Mouse (Mus musculus) embryonic fibroblast, embryonic 13.5 days (primary cell): ENCODE measurements at regions not wholly inside any gene's neighbourhood (a gene's known extent, or its start where the extent isn't known, plus 50 kb on each side); places are given as distances from the start of the nearest gene placed in this dataset.

Source experiments
- H3K27ac ChIP-seq: 2 replicates; pipeline ENCODE4 v1.5.1; 2012; ENCODE audit warnings: low read length, control low read depth, inconsistent platforms; ENCODE audit not compliant: insufficient read depth
- H3K4me1 ChIP-seq: 2 replicates; pipeline ENCODE4 v1.6.1; 2011; ENCODE audit warnings: low read length; ENCODE audit not compliant: control insufficient read depth, insufficient read depth
- H3K4me3 ChIP-seq: 2 replicates; pipeline ENCODE4 v1.5.1; 2011; ENCODE audit warnings: mild to moderate bottlenecking, control low read depth, low read length; ENCODE audit not compliant: insufficient read depth
- CTCF ChIP-seq: IDR thresholded peaks from 2 replicates; pipeline ENCODE4 v1.5.1; 2011; ENCODE audit warnings: mild to moderate bottlenecking, control low read depth, low read length, moderate library complexity, borderline replicate concordance; ENCODE audit not compliant: insufficient read depth
- POLR2A ChIP-seq: IDR thresholded peaks from 2 replicates; pipeline ENCODE4 v1.6.1; 2011; ENCODE audit warnings: low read depth, mild to moderate bottlenecking, control low read depth, low read length, moderate library complexity

GRCm38 (mm10) chr3:51003506-51004170, 220.6 kb upstream of the Noct start:
- Histone ChIP-seq H3K27ac (no peak overlapping the region), H3K4me1 (no peaks in the 10 kb centered on the region; the same call in 1 of the 2 replicates), H3K4me3 (no peak overlapping the region)
- TF ChIP-seq CTCF, result no peak
- no peak for TF ChIP-seq POLR2A

GRCm38 (mm10) chr3:51004216-51004615, 220.0 kb upstream of the Noct start:
- H3K4me3 ChIP-seq, result no peak overlapping the region
- no peaks in the 10 kb centered on the region; the same call in 1 of the 2 replicates for H3K4me1 ChIP-seq
- no peak overlapping the region for H3K27ac ChIP-seq
- TF ChIP-seq POLR2A, result no peak
- no peak for TF ChIP-seq CTCF

GRCm38 (mm10) chr3:51009098-51009497, 215.1 kb upstream of the Noct start:
- TF ChIP-seq POLR2A, result no peak
- TF ChIP-seq CTCF, result no peak
- H3K4me1 ChIP-seq, result no peaks in the 10 kb centered on the region; the same call in 1 of the 2 replicates
- no peak overlapping the region for H3K27ac ChIP-seq
- H3K4me3 ChIP-seq, result no peak overlapping the region

- Histone ChIP-seq H3K27ac (no peak overlapping the region), H3K4me3 (no peak overlapping the region), H3K4me1 (no peaks in the 10 kb centered on the region)
- TF ChIP-seq CTCF, result no peak
- TF ChIP-seq POLR2A, result no peak
Observed at GRCm38 (mm10) chr3:51019650-51020346, 204.4 kb upstream of the Noct start.

DNA sequence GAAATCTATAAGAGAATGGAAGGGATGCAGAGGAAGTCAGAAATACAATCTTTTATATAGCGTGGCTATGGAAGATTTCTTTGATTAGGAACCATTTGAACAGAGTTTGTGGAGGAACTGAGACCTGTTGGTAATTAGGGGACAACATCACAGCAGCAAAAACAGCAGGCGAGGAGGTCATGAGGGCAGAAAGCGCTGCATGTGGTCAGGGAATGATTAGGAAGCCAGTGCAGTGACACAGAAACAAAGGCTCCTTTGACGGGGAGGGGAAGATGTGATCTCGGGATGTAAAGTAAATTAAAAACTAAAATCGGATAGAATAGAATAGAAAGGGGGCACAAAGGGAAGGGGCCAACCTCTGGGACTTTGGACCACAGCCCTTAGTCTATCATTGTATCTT, 199.6 kb upstream of the Noct start:
- Histone ChIP-seq H3K27ac (no peak overlapping the region), H3K4me3 (no peak overlapping the region), H3K4me1 (no peaks in the 10 kb centered on the region)
- TF ChIP-seq CTCF (no peak), POLR2A (no peak)

- no peak overlapping the region for H3K27ac ChIP-seq
- TF ChIP-seq CTCF, result peak; percentile 41; the same call in 1 of the 2 replicates
- no peak for TF ChIP-seq POLR2A
Observed at GRCm38 (mm10) chr3:51031821-51032220, 192.4 kb upstream of the Noct start.

DNA sequence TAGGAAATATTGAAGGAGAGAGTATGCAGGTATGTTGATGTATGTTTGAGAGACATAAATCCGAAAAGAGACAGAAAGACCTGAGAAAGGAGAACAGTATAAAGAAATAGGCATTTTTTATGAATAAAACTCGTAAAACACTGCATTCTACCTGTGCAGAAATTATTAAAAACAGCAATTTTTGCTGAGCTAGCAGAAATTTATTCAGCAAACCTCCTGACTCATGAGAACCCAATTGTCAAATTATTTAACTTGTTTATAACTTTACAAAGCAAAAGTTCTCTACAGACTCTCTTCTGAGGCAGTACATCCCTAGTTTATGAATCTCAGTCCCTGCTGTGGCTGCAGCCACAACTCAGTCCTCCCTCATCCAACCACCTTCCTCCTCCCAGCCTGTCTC, 191.0 kb upstream of the Noct start:
- no peak for TF ChIP-seq POLR2A
- no peak overlapping the region for H3K4me3 ChIP-seq
- H3K27ac ChIP-seq, result no peak overlapping the region
- H3K4me1 ChIP-seq, result no peaks in the 10 kb centered on the region

More at GRCm38 (mm10) chr3:51031821-51032220, 192.4 kb upstream of the Noct start:
- Histone ChIP-seq H3K4me3 (no peak overlapping the region), H3K4me1 (no peaks in the 10 kb centered on the region)

DNA sequence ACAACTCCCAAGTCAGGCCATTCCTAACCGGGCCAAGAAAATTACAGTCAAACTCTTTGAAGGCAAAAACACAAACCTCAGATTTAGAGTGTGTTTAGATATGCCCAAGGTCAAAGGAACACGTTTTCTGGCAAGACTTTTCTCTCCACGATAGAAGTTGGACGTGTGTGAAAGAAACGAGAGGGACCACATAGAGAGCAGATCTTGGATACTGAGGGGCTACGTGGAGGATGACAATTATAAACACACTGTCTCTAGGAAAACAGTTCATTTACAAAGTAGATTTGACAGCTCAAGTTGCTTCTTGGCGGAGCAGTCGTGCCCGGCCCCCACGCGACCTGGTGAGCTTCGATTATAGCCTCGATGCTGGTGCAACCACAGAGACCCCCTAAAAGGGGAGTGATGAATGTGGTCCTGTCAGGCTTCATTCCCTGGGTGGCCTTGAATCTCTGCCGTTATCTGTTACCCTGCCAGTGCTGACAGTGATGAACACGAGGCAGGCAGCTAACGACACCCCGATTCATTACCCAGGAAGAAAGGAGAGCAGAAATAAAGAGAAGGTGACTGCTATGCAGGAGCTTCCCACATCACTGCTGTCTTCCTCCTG, 187.4 kb upstream of the Noct start:
- Histone ChIP-seq H3K4me3 (no peak overlapping the region), H3K4me1 (no peaks in the 10 kb centered on the region), H3K27ac (no peak overlapping the region)
- no peak for TF ChIP-seq POLR2A
- no peak for TF ChIP-seq CTCF

DNA sequence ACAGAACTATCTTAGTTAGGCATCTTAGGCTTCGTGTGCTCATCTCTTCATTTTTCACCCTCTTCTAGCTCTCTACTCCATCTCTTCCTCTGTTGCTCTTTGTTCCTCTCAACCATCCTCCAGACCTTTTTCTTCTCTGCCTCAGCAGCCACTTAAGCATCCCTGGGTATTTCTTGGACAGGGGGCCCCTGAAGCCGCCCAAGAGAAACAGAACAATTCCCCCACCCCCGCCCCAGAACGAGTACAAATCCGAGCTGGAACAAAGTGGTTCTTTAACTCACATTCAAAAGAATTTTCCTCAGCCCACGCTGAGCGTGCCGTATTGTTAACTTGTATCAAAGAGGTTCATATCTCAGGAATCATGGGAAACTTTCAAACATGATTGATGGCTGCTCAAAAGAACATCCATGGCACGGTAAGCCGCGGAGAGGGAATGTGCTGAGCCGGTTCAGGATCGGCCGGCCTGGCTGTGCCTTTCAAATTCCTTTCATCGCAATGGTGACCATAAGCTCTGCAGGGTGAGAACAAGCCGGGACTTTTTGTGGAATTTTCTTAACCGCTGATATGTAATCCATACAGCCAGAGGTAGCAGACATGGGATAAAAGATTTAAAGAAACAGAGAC, 181.9 kb upstream of the Noct start:
- 0 out of 2 replicates have a peak, but pooled peaks cover 2% of the 10 kb centered on the region for H3K4me1 ChIP-seq
- TF ChIP-seq CTCF, result no peak
- no peak for TF ChIP-seq POLR2A
- no peak overlapping the region for H3K4me3 ChIP-seq
- peak overlapping the region; percentile 84 for H3K27ac ChIP-seq

- Histone ChIP-seq H3K4me3 (no peak overlapping the region), H3K4me1 (no peaks in the 10 kb centered on the region), H3K27ac (no peak overlapping the region)
- TF ChIP-seq CTCF (no peak), POLR2A (no peak)
Observed at GRCm38 (mm10) chr3:51048739-51049138, 175.5 kb upstream of the Noct start.
